Mouse (Mus musculus) heart, embryonic 10.5 days (tissue): ENCODE measurements at regions not wholly inside any gene's neighbourhood (a gene's known extent, or its start where the extent isn't known, plus 50 kb on each side); places are given as distances from the start of the nearest gene placed in this dataset.
"Not testable (repeated sequence)": the region's sequence is repeated elsewhere in the genome, so short reads cannot be mapped to it uniquely, and the experiment has no call there.

Experiments
- DNase-seq: peaks from one replicate; pipeline ENCODE4 v3.0.0-alpha.2; 2017; ENCODE audit warnings: low spot score
- H3K27ac ChIP-seq: fragments of 300-500 bp; sonication (generic); 2 replicates; pipeline ENCODE4 v1.5.1; 2016; ENCODE audit warnings: mild to moderate bottlenecking
- H3K27me3 ChIP-seq: fragments of 300-500 bp; sonication (generic); 2 replicates; pipeline ENCODE4 v1.6.1; 2016; ENCODE audit warnings: mild to moderate bottlenecking; ENCODE audit not compliant: poor library complexity, insufficient read depth, severe bottlenecking
- H3K36me3 ChIP-seq: fragments of 300-500 bp; sonication (generic); 2 replicates; pipeline ENCODE4 v1.6.1; 2016; ENCODE audit warnings: mild to moderate bottlenecking, moderate library complexity
- H3K4me1 ChIP-seq: fragments of 300-500 bp; sonication (generic); 2 replicates; pipeline ENCODE4 v1.6.1; 2016; ENCODE audit warnings: mild to moderate bottlenecking
- H3K4me3 ChIP-seq: fragments of 300-500 bp; sonication (generic); 2 replicates; pipeline ENCODE4 v1.5.1; 2016; ENCODE audit warnings: mild to moderate bottlenecking, moderate library complexity
- H3K9me3 ChIP-seq: fragments of 300-500 bp; sonication (generic); 2 replicates; pipeline ENCODE4 v1.6.1; 2016; ENCODE audit warnings: mild to moderate bottlenecking, moderate library complexity
- WGBS: fragments of 180-500 bp; shearing (Covaris S2); methylation state at CpG from one replicate; pipeline ENCODE4 v1.1.7; 2016; 5-methylcytosine and 5-hydroxymethylcytosine counted together

DNA sequence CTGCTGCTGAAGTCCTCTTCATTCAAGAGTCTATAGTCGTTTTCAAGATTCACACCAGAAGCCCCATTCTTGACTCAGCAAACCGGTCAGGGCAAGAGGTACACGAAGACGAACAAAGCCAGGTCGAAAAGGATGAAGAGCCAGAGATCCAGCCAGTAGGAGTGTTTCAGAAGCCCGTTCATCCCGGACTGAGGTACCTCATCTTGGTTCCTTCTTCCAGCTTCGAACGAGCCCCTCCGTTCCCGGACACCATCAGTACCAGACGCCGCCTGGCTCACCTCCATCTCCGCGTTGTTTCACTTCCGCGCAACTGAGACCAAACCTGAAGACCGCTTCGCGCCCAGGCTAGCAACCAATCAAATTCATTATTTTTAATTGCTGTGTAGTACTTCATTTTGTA, 105.1 kb upstream of the Gm2030 start:
- 83% methylated on average over 20 of the region's 20 CpGs for WGBS
- not testable (repeated sequence) for H3K9me3 ChIP-seq, H3K36me3 ChIP-seq, H3K4me3 ChIP-seq, H3K27me3 ChIP-seq, H3K4me1 ChIP-seq, H3K27ac ChIP-seq
- peak; percentile 54 for DNase-seq
